Mouse (Mus musculus) CH12.LX (cell line): ENCODE measurements around the gene Etv2. TPM values are rescaled to one million over a fixed set of nuclear protein-coding genes. Genes with fewer than 3 reads are reported as not detected.
A peak's percentile ranks its signal among the peaks of the same experiment; 100 is the strongest.

Experiments
- DNase-seq: peaks from one replicate; pipeline ENCODE4 v3.0.0-alpha.2; 2013; ENCODE audit errors: extremely low read depth
- H3K27ac ChIP-seq: 2 replicates; pipeline ENCODE4 v1.5.1; 2012; ENCODE audit warnings: low read depth, mild to moderate bottlenecking, control low read depth, moderate library complexity; ENCODE audit not compliant: insufficient read depth
- H3K27me3 ChIP-seq: replicated peaks from 2 replicates; pipeline ENCODE3; 2012; ENCODE audit warnings: inconsistent platforms
- H3K36me3 ChIP-seq, 2 experiments: replicated peaks in 1 of 2; 2 replicates each; pipeline versions ENCODE3 to v1.6.1; 2012; ENCODE audit warnings: inconsistent platforms in 1 of 2, low read length in 1 of 2, mild to moderate bottlenecking in 1 of 2, mixed read lengths in 1 of 2, moderate library complexity in 1 of 2; ENCODE audit not compliant: control insufficient read depth in 1 of 2, insufficient read depth in 1 of 2
- H3K4me1 ChIP-seq, 2 experiments: 2 replicates each; pipeline ENCODE4 v1.6.1; 2012; ENCODE audit warnings: inconsistent platforms in 1 of 2, moderate library complexity in 1 of 2; ENCODE audit not compliant: insufficient read depth in 2 of 2, control insufficient read depth in 1 of 2
- H3K4me2 ChIP-seq: 2 replicates; pipeline ENCODE4 v1.6.1; 2012; ENCODE audit warnings: low read depth, mild to moderate bottlenecking, control low read depth; ENCODE audit not compliant: poor library complexity, insufficient read depth, severe bottlenecking
- H3K4me3 ChIP-seq, 3 experiments: fragments of 150-350 bp in 1 of 3; sonication (generic) in 1 of 3; replicated peaks in 1 of 3; 2 replicates each; pipeline versions ENCODE3 to v1.5.1; 2011 to 2012; ENCODE audit warnings: low read depth in 2 of 3, low read length in 2 of 3, mild to moderate bottlenecking in 2 of 3, moderate library complexity in 2 of 3, control low read depth in 1 of 3, improper control_type of control experiment in 1 of 3, inconsistent platforms in 1 of 3, mixed read lengths in 1 of 3; ENCODE audit not compliant: poor library complexity in 1 of 3
- H3K79me2 ChIP-seq: replicated peaks from 2 replicates; pipeline ENCODE4 v1.6.1; 2012; ENCODE audit warnings: mild to moderate bottlenecking, moderate library complexity; ENCODE audit not compliant: control insufficient read depth, poor library complexity, insufficient read depth, severe bottlenecking; ENCODE audit errors: extremely low read depth
- H3K9ac ChIP-seq: 2 replicates; pipeline ENCODE4 v1.6.1; 2012; ENCODE audit warnings: low read depth, mild to moderate bottlenecking, control low read depth, moderate library complexity; ENCODE audit not compliant: insufficient read depth
- H3K9me3 ChIP-seq: replicated peaks from 2 replicates; pipeline ENCODE3; 2012; ENCODE audit warnings: low read length, inconsistent platforms, mixed read lengths
- BHLHE40 ChIP-seq: IDR thresholded peaks from 2 replicates; pipeline ENCODE4 v1.6.1; 2011; ENCODE audit warnings: mild to moderate bottlenecking, low read depth, low read length, improper control_type of control experiment
- CHD2 ChIP-seq: IDR thresholded peaks from 2 replicates; pipeline ENCODE4 v1.6.1; 2011; ENCODE audit warnings: low read length, improper control_type of control experiment
- CTCF ChIP-seq, 2 experiments: IDR thresholded peaks in 1 of 2; conservative IDR thresholded peaks in 1 of 2; 2 replicates each; pipeline ENCODE4 v1.5.1; 2011 to 2012; ENCODE audit warnings: low read depth in 2 of 2, low read length in 2 of 2, improper control_type of control experiment in 1 of 2, inconsistent platforms in 1 of 2, mild to moderate bottlenecking in 1 of 2, moderate library complexity in 1 of 2
- E2F4 ChIP-seq: IDR thresholded peaks from 2 replicates; pipeline ENCODE4 v1.6.1; 2011; ENCODE audit warnings: low read depth, low read length, improper control_type of control experiment; ENCODE audit not compliant: insufficient replicate concordance
- ELF1 ChIP-seq: IDR thresholded peaks from 2 replicates; pipeline ENCODE4 v1.6.1; 2014; ENCODE audit warnings: low read depth, mild to moderate bottlenecking, inconsistent platforms, low read length, improper control_type of control experiment
- EP300 ChIP-seq: IDR thresholded peaks from 2 replicates; pipeline ENCODE4 v1.6.1; 2011; ENCODE audit warnings: low read length, improper control_type of control experiment
- ETS1 ChIP-seq: conservative IDR thresholded peaks from 2 replicates; pipeline ENCODE4 v1.6.1; 2012; ENCODE audit warnings: low read depth, mild to moderate bottlenecking, inconsistent platforms, low read length, improper control_type of control experiment, moderate library complexity
- GABPA ChIP-seq: IDR thresholded peaks from 2 replicates; pipeline ENCODE4 v1.6.1; 2012; ENCODE audit warnings: low read depth, low read length, improper control_type of control experiment, inconsistent platforms; ENCODE audit not compliant: insufficient replicate concordance
- HCFC1 ChIP-seq: IDR thresholded peaks from 2 replicates; pipeline ENCODE4 v1.6.1; 2012; ENCODE audit warnings: low read depth, mild to moderate bottlenecking, inconsistent platforms, low read length, improper control_type of control experiment
- IRF4 ChIP-seq: IDR thresholded peaks from 2 replicates; pipeline ENCODE4 v1.6.1; 2014; ENCODE audit warnings: low read depth, mild to moderate bottlenecking, inconsistent platforms, low read length, improper control_type of control experiment
- JUND ChIP-seq: conservative IDR thresholded peaks from 2 replicates; pipeline ENCODE4 v1.6.1; 2011; ENCODE audit warnings: low read depth, low read length, improper control_type of control experiment
- MAFK ChIP-seq: IDR thresholded peaks from 2 replicates; pipeline ENCODE4 v1.6.1; 2011; ENCODE audit warnings: low read length, improper control_type of control experiment; ENCODE audit not compliant: insufficient replicate concordance
- MAX ChIP-seq: IDR thresholded peaks from 2 replicates; pipeline ENCODE4 v1.6.1; 2011; ENCODE audit warnings: low read length, improper control_type of control experiment
- MAZ ChIP-seq: IDR thresholded peaks from 2 replicates; pipeline ENCODE4 v1.6.1; 2012; ENCODE audit warnings: low read depth, mild to moderate bottlenecking, inconsistent platforms, low read length, improper control_type of control experiment, moderate library complexity
- MEF2A ChIP-seq: IDR thresholded peaks from 2 replicates; pipeline ENCODE4 v1.6.1; 2014; ENCODE audit warnings: low read depth, mild to moderate bottlenecking, inconsistent platforms, low read length, improper control_type of control experiment, borderline replicate concordance
- MXI1 ChIP-seq: IDR thresholded peaks from 2 replicates; pipeline ENCODE4 v1.6.1; 2011; ENCODE audit warnings: mild to moderate bottlenecking, low read depth, low read length, improper control_type of control experiment
- MYC ChIP-seq: IDR thresholded peaks from 2 replicates; pipeline ENCODE4 v1.6.1; 2011; ENCODE audit warnings: low read depth, mild to moderate bottlenecking, improper control_type of control experiment, low read length
- NRF1 ChIP-seq: IDR thresholded peaks from 2 replicates; pipeline ENCODE4 v1.6.1; 2014; ENCODE audit warnings: low read depth, mild to moderate bottlenecking, inconsistent platforms, low read length, improper control_type of control experiment, moderate library complexity
- POLR2A ChIP-seq: IDR thresholded peaks from 2 replicates; pipeline ENCODE4 v1.6.1; 2011; ENCODE audit warnings: low read depth, mild to moderate bottlenecking, improper control_type of control experiment, low read length
- POLR2AphosphoS2 ChIP-seq: IDR thresholded peaks from 2 replicates; pipeline ENCODE4 v1.6.1; 2011; ENCODE audit warnings: low read depth, low read length, improper control_type of control experiment
- RAD21 ChIP-seq: IDR thresholded peaks from 2 replicates; pipeline ENCODE4 v1.6.1; 2011; ENCODE audit warnings: low read depth, mild to moderate bottlenecking, low read length, improper control_type of control experiment, moderate library complexity
- SIN3A ChIP-seq: IDR thresholded peaks from 2 replicates; pipeline ENCODE4 v1.6.1; 2012; ENCODE audit warnings: low read length, improper control_type of control experiment, inconsistent platforms
- SMC3 ChIP-seq: IDR thresholded peaks from 2 replicates; pipeline ENCODE4 v1.6.1; 2011; ENCODE audit warnings: low read depth, low read length, improper control_type of control experiment
- TBP ChIP-seq: conservative IDR thresholded peaks from 2 replicates; pipeline ENCODE4 v1.6.1; 2011; ENCODE audit warnings: low read depth, low read length, improper control_type of control experiment
- TCF12 ChIP-seq: IDR thresholded peaks from 2 replicates; pipeline ENCODE4 v1.6.1; 2014; ENCODE audit warnings: low read depth, mild to moderate bottlenecking, inconsistent platforms, low read length, improper control_type of control experiment
- UBTF ChIP-seq: IDR thresholded peaks from 2 replicates; pipeline ENCODE4 v1.6.1; 2012; ENCODE audit warnings: low read depth, mild to moderate bottlenecking, inconsistent platforms, low read length, improper control_type of control experiment, moderate library complexity
- USF1 ChIP-seq: IDR thresholded peaks from 2 replicates; pipeline ENCODE4 v1.6.1; 2014; ENCODE audit warnings: low read depth, mild to moderate bottlenecking, inconsistent platforms, low read length, improper control_type of control experiment
- USF2 ChIP-seq: conservative IDR thresholded peaks from 2 replicates; pipeline ENCODE4 v1.6.1; 2011; ENCODE audit warnings: low read depth, low read length, improper control_type of control experiment
- ZC3H11A ChIP-seq: IDR thresholded peaks from 2 replicates; pipeline ENCODE4 v1.6.1; 2012; ENCODE audit warnings: low read depth, mild to moderate bottlenecking, inconsistent platforms, low read length, improper control_type of control experiment
- ZKSCAN1 ChIP-seq: IDR thresholded peaks from 2 replicates; pipeline ENCODE4 v1.6.1; 2012; ENCODE audit warnings: low read depth, inconsistent platforms, low read length, improper control_type of control experiment, borderline replicate concordance
- ZMIZ1 ChIP-seq: IDR thresholded peaks from 2 replicates; pipeline ENCODE4 v1.6.1; 2012; ENCODE audit warnings: low read depth, mild to moderate bottlenecking, inconsistent platforms, low read length, improper control_type of control experiment
- ZNF384 ChIP-seq: IDR thresholded peaks from 2 replicates; pipeline ENCODE4 v1.6.1; 2012; ENCODE audit warnings: low read depth, low read length, improper control_type of control experiment, inconsistent platforms
- dilution Hi-C: fragments of 300-500 bp; cut with MboI; formaldehyde crosslinking; loops from 2 replicates; pipeline ENCODE4 v1.14.3; 2020; ENCODE audit warnings: low sequenced_read_pairs; ENCODE audit not compliant: extremely low pct_unique_long_range_greater_than_20kb, extremely low pct_ligation_motif_present
- in situ Hi-C: fragments of 300-500 bp; cut with MboI; formaldehyde crosslinking; loops from 3 replicates; pipeline ENCODE4 v1.14.3; 2019; ENCODE audit warnings: low sequenced_read_pairs, low pct_ligation_motif_present, low pct_unique_long_range_greater_than_20kb, mixed read lengths
- polyA plus RNA-seq: library from polyadenylated mRNA; unstranded; fragments of >175 nt; gene quantifications from 2 replicates; pipeline ENCODE4 v1.2.1, GENCODE M21; 2012; ENCODE audit warnings: low read depth; ENCODE audit not compliant: insufficient read length
- total RNA-seq, 2 experiments: library from RNA; depleted of rRNA; stranded (reverse); fragments of 300-350 nt in 1 of 2; fragments of >200 nt in 1 of 2; gene quantifications; 2 replicates each; pipeline ENCODE4 v1.2.3; 2012 to 2014

Etv2 gene
- total and polyA plus RNA-seq, 3 experiments, result not detected

GRCm38 (mm10) chr7:30589435-30590301 is 46.0 kb downstream of the Etv2 start (continued):
- TF ChIP-seq MAX (no peak; the same call in 1 of the 2 replicates), MYC (peak; percentile 34; the same call in 1 of the 2 replicates), ZC3H11A (0 out of 2 replicates have a peak, but pooled peaks have one; percentile 26), HCFC1 (peak; percentile 17; the same call in 1 of the 2 replicates), TCF12 (no peak), UBTF (no peak), MAZ (0 out of 2 replicates have a peak, but pooled peaks have one; percentile 36), POLR2AphosphoS2 (no peak), USF1 (no peak), GABPA (no peak), JUND (no peak), MAFK (no peak), SMC3 (peak; percentile 86)
- TF ChIP-seq, all 38 proteins: peak for 16

DNA sequence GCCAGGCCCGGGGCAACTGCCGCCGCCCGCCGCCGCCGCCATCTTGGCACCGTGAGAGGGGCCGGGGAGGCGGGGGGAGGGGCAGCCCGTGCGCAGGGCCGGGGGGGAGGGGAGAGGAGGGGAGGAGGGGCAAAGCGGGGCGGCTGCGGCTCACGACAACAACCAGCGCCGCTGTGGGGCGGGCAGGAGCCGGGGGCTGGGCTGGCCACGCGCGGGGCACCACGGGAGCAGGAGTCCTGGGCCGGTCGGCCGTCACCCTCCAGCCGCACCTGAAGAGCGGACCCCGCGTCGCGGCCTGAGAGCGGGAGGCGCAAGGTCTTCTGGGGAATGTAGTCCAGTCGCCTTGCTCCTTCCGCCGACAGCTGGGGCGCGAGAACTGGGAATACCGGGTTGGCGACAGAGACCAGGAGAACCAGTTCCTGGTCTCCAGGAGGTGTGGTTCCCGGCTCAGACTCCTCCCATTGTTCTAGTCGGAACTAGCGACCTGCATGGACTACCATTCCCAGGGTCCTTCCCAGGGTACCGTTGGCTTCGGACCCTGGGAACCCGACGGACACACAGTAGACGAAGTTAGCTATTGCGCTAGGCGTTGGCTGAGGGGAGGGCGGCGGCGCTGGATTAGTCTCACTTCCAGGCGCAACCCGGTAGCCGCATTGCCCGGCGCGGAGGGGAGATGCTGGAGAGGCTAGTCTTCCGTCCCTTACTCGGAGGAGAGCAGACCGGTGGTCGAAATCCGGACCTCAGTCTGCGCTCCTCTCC is 46.8 kb downstream of the Etv2 start, which contains the start of gene Kmt2b:
TSS of gene Kmt2b (minus strand) at position 51 of the 759 bp plus-strand sequence.
- H3K27me3 ChIP-seq, result no peaks in the 10 kb centered on the region
- H3K4me1 ChIP-seq, result peaks cover 7 to 32% of the 10 kb centered on the region in 2 experiments; a peak in 3 of 4 replicates
- DNase-seq, result peak; percentile 92
- dilution Hi-C loops, result no loop called here
- peak within 1 kb of the TSS; percentile 92 for H3K9ac ChIP-seq
- no peaks in the 10 kb centered on the region for H3K9me3 ChIP-seq
- peak within 1 kb of the TSS; percentile 93 to 94 (median 94) for H3K4me3 ChIP-seq
- H3K4me2 ChIP-seq, result peak within 1 kb of the TSS; percentile 93
- peak within 1 kb of the TSS; percentile 100 for H3K27ac ChIP-seq
- H3K79me2 ChIP-seq, result peaks cover 58% of the 10 kb centered on the region
- in situ Hi-C loops, result no loop called here
- peaks cover 32 to 48% of the 10 kb centered on the region in 2 experiments for H3K36me3 ChIP-seq
- TF ChIP-seq MXI1, result no peak; the same call in 1 of the 2 replicates
- no peak for TF ChIP-seq TBP
- peak; percentile 87 for TF ChIP-seq ELF1
- TF ChIP-seq ETS1, result no peak; the same call in 1 of the 2 replicates
- peak in 1 of 2 experiments; percentile 9; a peak in 1 of 4 replicates for TF ChIP-seq CTCF (conservative IDR thresholded peaks at IDR 0.05 in 1 of 2, IDR thresholded peaks at IDR 0.05 in 1 of 2; ENCODE audit: low read depth in 2 of 2, low read length in 2 of 2)
- TF ChIP-seq USF1, result peak; percentile 21
- TF ChIP-seq POLR2AphosphoS2, result peak; percentile 91
- peak; percentile 93 for TF ChIP-seq HCFC1
- peak; percentile 62 for TF ChIP-seq SIN3A
- TF ChIP-seq RAD21, result no peak
- TF ChIP-seq ZMIZ1, result peak; percentile 55
- peak; percentile 41; the same call in 1 of the 2 replicates for TF ChIP-seq BHLHE40
- TF ChIP-seq EP300, result no peak
- TF ChIP-seq IRF4, result peak; percentile 74; the same call in 1 of the 2 replicates
- TF ChIP-seq MAZ, result peak; percentile 95
- TF ChIP-seq MAX, result no peak
- TF ChIP-seq E2F4, result no peak
- no peak for TF ChIP-seq UBTF
- TF ChIP-seq ZKSCAN1, result no peak
- TF ChIP-seq POLR2A, result peak; percentile 55
- TF ChIP-seq ZNF384, result no peak
- TF ChIP-seq USF2, result no peak
- TF ChIP-seq TCF12, result peak; percentile 74
- peak; percentile 94 for TF ChIP-seq CHD2
- TF ChIP-seq GABPA, result no peak; the same call in 1 of the 2 replicates
- TF ChIP-seq MEF2A, result peak; percentile 39; the same call in 1 of the 2 replicates
- peak; percentile 60 for TF ChIP-seq NRF1
